Mouse (Mus musculus): ENCODE results near the gene Zfp386. TPM values are rescaled to one million over a fixed set of nuclear protein-coding genes. Genes with fewer than 3 reads are reported as not detected.

Zfp386 gene
- polyA plus RNA-seq, 1 experiment, result 28.4 TPM

GRCm38 (mm10) chr12:116084294-116084693 lies 36.8 kb downstream of the Zfp386 start:
- Histone ChIP-seq H3K4me3 (ENCODE audit: insufficient read depth, low read length) (no peak overlapping the region), H3K4me1 (ENCODE audit: control insufficient read depth, insufficient read depth, low read length) (no peaks in the 10 kb centered on the region), H3K27ac (ENCODE audit: insufficient read depth, low read length) (no peak overlapping the region)
- no peak for TF ChIP-seq CTCF (IDR thresholded peaks at IDR 0.05; ENCODE audit: extremely low read depth, insufficient read depth, low read length)
- TF ChIP-seq POLR2A (IDR thresholded peaks at IDR 0.05; ENCODE audit: extremely low read depth, insufficient read depth, low read length), result no peak

DNA sequence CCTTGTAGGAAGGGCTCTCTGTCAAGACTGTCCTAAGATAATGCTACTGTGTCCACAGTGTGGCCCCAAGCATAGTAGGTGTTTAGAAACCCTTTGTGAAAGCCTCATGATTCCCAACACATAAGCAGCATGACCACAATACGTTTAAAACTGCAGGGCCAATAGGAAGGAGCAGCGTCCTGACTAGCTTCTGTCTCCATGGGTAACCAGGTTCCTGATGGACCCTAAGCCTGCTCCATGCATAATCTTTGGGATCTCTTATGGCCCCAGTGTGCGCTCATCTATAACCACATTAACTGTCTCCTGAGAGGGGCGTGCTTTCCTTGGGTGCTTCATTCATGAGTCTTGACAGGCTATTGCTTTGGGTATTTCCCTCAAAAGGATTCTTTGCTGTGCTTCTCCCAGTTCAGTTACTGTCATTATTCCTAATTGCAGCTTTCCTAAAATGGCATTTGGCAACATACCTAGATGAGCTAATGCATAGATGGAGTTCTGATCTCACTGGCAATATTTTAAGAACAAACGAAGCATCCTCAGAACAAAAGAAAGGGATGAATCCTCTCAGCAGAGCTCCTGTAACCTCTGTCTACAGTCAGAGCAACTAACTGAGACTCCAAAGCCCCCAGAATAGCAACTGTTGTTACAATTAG lies 39.6 kb downstream of the Zfp386 start:
- TF ChIP-seq POLR2A (IDR thresholded peaks at IDR 0.05; ENCODE audit: extremely low read depth, insufficient read depth, low read length) (no peak), CTCF (IDR thresholded peaks at IDR 0.05; ENCODE audit: extremely low read depth, insufficient read depth, low read length) (no peak)
- no peak overlapping the region for H3K27ac ChIP-seq (ENCODE audit: insufficient read depth, low read length)
- H3K4me3 ChIP-seq (ENCODE audit: insufficient read depth, low read length), result no peak overlapping the region
- H3K4me1 ChIP-seq (ENCODE audit: control insufficient read depth, insufficient read depth, low read length), result no peaks in the 10 kb centered on the region

DNA sequence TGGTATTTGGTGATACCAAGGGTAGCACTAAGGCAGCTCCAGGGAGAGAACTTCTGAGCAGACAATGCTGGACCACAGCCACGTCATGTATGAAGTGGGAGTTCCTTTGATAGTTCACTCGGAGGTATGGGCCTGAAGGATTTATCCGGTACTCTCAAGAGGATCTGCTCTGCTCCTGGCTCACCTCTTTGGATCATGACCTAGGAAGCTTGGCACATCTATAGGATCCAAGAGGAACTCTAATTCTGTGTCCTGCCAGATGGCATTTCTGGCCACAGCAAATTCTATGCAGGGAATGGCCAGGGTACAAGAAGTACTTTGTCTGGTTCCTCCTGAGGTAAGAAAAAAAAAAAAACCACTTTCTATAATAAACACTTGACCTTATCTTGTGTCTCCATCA lies 42.3 kb downstream of the Zfp386 start:
- no peak overlapping the region for H3K4me3 ChIP-seq (ENCODE audit: insufficient read depth, low read length)
- TF ChIP-seq POLR2A (IDR thresholded peaks at IDR 0.05; ENCODE audit: extremely low read depth, insufficient read depth, low read length) (no peak), CTCF (IDR thresholded peaks at IDR 0.05; ENCODE audit: extremely low read depth, insufficient read depth, low read length) (no peak)
- no peak overlapping the region for H3K27ac ChIP-seq (ENCODE audit: insufficient read depth, low read length)
- no peaks in the 10 kb centered on the region for H3K4me1 ChIP-seq (ENCODE audit: control insufficient read depth, insufficient read depth, low read length)

DNA sequence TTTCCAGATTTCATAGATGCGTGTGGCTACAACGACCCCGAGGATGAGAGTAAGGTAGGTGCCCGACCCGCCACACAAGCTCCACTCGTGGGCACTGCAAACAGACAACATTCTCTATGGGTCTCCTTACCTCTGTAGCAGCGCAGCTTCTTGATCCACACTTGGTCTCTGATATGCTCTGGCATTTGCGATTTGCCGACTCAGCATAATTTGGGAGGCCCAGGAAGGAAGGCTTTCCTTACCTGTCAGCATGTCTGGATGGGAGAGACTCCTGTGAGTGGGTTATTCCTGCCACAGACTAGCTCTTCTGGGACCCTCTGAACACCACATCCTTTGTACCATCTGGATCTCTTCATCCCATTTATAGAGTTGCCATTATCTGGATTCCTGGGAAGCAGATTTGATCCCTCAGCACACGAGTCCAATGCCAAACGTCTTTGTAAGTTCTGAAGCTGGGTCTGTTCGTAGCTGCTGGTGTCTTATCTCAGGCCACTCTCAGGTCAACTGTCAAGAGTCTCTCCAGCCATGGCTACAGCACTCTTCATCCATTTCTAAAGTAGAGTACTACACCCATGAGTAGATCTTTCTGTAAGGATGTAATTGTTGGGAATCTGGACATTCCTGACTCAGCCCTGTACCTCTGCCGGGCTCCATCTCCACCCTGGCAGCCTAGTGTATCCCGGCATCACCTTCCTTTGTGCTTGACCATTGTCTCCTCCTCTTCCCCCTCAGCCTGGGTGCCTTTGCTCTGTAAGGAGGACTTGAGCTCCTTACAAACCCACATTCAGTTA lies 47.4 kb downstream of the Zfp386 start:
- Histone ChIP-seq H3K4me1 (ENCODE audit: control insufficient read depth, insufficient read depth, low read length) (no peaks in the 10 kb centered on the region), H3K4me3 (ENCODE audit: insufficient read depth, low read length) (no peak overlapping the region), H3K27ac (ENCODE audit: insufficient read depth, low read length) (no peak overlapping the region)
- TF ChIP-seq POLR2A (IDR thresholded peaks at IDR 0.05; ENCODE audit: extremely low read depth, insufficient read depth, low read length), result no peak
- TF ChIP-seq CTCF (IDR thresholded peaks at IDR 0.05; ENCODE audit: extremely low read depth, insufficient read depth, low read length), result no peak

DNA sequence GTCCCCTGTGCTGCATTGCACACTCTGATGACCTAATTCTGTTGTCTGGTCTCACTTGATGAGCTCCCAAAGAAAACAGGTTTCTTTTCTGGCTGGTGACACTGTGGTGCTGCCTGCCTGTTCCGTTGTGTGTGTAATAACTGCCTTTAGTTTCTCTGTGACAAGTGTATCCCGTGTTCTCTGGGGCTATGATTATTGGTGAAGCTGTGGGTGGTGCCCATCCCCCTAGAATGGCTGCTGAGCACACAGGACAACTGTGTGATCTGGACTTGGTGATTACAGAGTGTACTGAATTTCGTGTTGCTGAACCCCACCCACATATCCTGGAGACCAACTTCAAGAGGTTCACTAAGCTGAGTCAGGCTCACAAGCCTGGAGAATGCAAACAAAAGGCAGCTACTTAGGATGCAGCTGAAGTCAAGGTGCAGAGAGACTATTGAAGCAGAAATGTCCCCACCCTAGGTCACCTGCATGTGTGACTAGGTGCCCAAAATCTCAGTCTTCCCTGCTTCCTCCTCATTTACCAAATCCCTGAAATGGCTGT lies 48.9 kb downstream of the Zfp386 start:
- no peak for TF ChIP-seq CTCF (IDR thresholded peaks at IDR 0.05; ENCODE audit: extremely low read depth, insufficient read depth, low read length)
- no peak for TF ChIP-seq POLR2A (IDR thresholded peaks at IDR 0.05; ENCODE audit: extremely low read depth, insufficient read depth, low read length)
- H3K27ac ChIP-seq (ENCODE audit: insufficient read depth, low read length), result no peak overlapping the region
- no peaks in the 10 kb centered on the region for H3K4me1 ChIP-seq (ENCODE audit: control insufficient read depth, insufficient read depth, low read length)
- no peak overlapping the region for H3K4me3 ChIP-seq (ENCODE audit: insufficient read depth, low read length)

DNA sequence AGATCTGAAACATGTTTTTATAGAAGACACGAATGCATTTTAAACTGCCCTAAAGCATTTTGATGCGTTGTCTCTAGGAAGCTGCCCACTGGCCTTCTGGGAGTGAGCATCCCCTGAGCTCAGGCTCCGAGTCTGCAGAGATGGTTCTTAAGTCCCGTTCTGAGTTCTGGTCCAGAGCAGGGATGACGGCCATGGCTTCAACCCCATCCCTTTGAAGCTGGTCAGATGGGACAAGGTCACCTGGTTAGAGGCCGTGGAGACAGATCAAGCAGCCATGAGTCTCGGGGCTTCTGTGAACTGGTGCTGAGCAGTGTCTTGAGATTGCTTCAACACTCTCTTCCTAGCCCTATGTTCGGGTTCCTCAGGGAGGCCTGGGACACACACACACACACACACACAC lies 49.6 kb downstream of the Zfp386 start:
- TF ChIP-seq CTCF (IDR thresholded peaks at IDR 0.05; ENCODE audit: extremely low read depth, insufficient read depth, low read length) (no peak), POLR2A (IDR thresholded peaks at IDR 0.05; ENCODE audit: extremely low read depth, insufficient read depth, low read length) (no peak)
- no peak overlapping the region for H3K4me3 ChIP-seq (ENCODE audit: insufficient read depth, low read length)
- no peaks in the 10 kb centered on the region for H3K4me1 ChIP-seq (ENCODE audit: control insufficient read depth, insufficient read depth, low read length)
- H3K27ac ChIP-seq (ENCODE audit: insufficient read depth, low read length), result no peak overlapping the region

- TF ChIP-seq CTCF (IDR thresholded peaks at IDR 0.05; ENCODE audit: extremely low read depth, insufficient read depth, low read length) (no peak), POLR2A (IDR thresholded peaks at IDR 0.05; ENCODE audit: extremely low read depth, insufficient read depth, low read length) (no peak)
- no peaks in the 10 kb centered on the region for H3K4me1 ChIP-seq (ENCODE audit: control insufficient read depth, insufficient read depth, low read length)
- no peak overlapping the region for H3K4me3 ChIP-seq (ENCODE audit: insufficient read depth, low read length)
Measured at GRCm38 (mm10) chr12:116101945-116102344, 54.4 kb downstream of the Zfp386 start.

GRCm38 (mm10) chr12:116109451-116110353 lies 62.2 kb downstream of the Zfp386 start:
- TF ChIP-seq POLR2A (IDR thresholded peaks at IDR 0.05; ENCODE audit: extremely low read depth, insufficient read depth, low read length) (no peak), CTCF (IDR thresholded peaks at IDR 0.05; ENCODE audit: extremely low read depth, insufficient read depth, low read length) (no peak)

More at GRCm38 (mm10) chr12:116101945-116102344, 54.4 kb downstream of the Zfp386 start:
- no peak overlapping the region for H3K27ac ChIP-seq (ENCODE audit: insufficient read depth, low read length)

More at GRCm38 (mm10) chr12:116109451-116110353, 62.2 kb downstream of the Zfp386 start:
- Histone ChIP-seq H3K4me3 (ENCODE audit: insufficient read depth, low read length) (no peak overlapping the region), H3K27ac (ENCODE audit: insufficient read depth, low read length) (no peak overlapping the region), H3K4me1 (ENCODE audit: control insufficient read depth, insufficient read depth, low read length) (no peaks in the 10 kb centered on the region)

All from cortical plate, adult 2 months (tissue).